Mouse (Mus musculus) kidney, adult 2 months (tissue): ENCODE measurements around the gene Txlnb. TPM values are rescaled to one million over a fixed set of nuclear protein-coding genes. Genes with fewer than 3 reads are reported as not detected.
"Not testable (repeated sequence)": the region's sequence is repeated elsewhere in the genome, so short reads cannot be mapped to it uniquely, and the experiment has no call there.

Experiments used
- DNase-seq: peaks from one replicate; pipeline ENCODE4 v3.0.0; 2021
- H3K27ac ChIP-seq: fragments of 200-500 bp; 2 replicates; pipeline ENCODE4 v1.5.1; 2012; ENCODE audit warnings: low read depth, low read length, control low read depth, inconsistent platforms; ENCODE audit not compliant: insufficient read depth
- H3K27me3 ChIP-seq: fragments of 200-500 bp; replicated peaks from 2 replicates; pipeline ENCODE4 v1.6.1; 2012; ENCODE audit warnings: mild to moderate bottlenecking, moderate library complexity, low read length, inconsistent platforms; ENCODE audit not compliant: control insufficient read depth, insufficient read depth
- H3K36me3 ChIP-seq: fragments of 200-500 bp; 2 replicates; pipeline ENCODE4 v1.6.1; 2012; ENCODE audit warnings: mild to moderate bottlenecking, moderate library complexity, low read length, inconsistent platforms; ENCODE audit not compliant: control insufficient read depth, insufficient read depth
- H3K4me1 ChIP-seq: fragments of 200-500 bp; 2 replicates; pipeline ENCODE4 v1.6.1; 2011; ENCODE audit warnings: low read length; ENCODE audit not compliant: control insufficient read depth, insufficient read depth
- H3K4me3 ChIP-seq: fragments of 200-500 bp; 2 replicates; pipeline ENCODE4 v1.5.1; 2011; ENCODE audit warnings: mild to moderate bottlenecking, low read depth, low read length, control low read depth; ENCODE audit not compliant: insufficient read depth
- CTCF ChIP-seq: fragments of 200-500 bp; conservative IDR thresholded peaks from 2 replicates; pipeline ENCODE4 v1.5.1; 2011; ENCODE audit warnings: low read depth, mild to moderate bottlenecking, control low read depth, low read length, moderate library complexity, mixed read lengths; ENCODE audit not compliant: insufficient read depth, insufficient read length
- POLR2A ChIP-seq: fragments of 200-500 bp; IDR thresholded peaks from one replicate; pipeline ENCODE4 v1.6.1; 2011; ENCODE audit warnings: low read depth, low read length, control low read depth
- WGBS: fragments of 180-500 bp; shearing (Covaris S2); methylation state at CpG from one replicate; pipeline ENCODE4 v1.1.7; 2018; 5-methylcytosine and 5-hydroxymethylcytosine counted together
- polyA plus RNA-seq: library from polyadenylated mRNA; depleted of rRNA; stranded (reverse); fragments of >200 nt; gene quantifications from 2 replicates; pipeline ENCODE4 v1.2.3, GENCODE M21; 2012

Gene Txlnb
- polyA plus RNA-seq, 1 experiment, result 1.7 TPM

DNA sequence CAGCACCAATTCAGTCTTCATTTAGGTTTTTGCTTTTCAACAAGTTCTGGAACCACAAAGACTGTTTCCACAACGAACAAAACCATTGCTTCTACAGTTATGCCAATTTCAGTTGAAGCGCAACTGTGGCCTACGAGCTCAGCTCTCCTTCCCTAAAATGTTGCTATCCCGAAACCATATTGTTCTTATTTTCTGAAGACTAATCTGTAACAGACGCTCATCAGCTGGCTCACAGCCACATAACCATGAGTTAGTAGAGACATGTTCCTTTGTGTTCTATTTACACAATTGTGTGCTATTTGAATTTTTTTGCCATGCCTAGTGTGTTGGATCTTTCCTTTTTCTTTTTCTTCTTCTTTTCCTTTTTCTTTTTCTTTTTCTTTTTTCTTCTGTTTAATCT, 26.2 kb upstream of the Txlnb start:
- H3K27ac ChIP-seq, result no peak overlapping the region
- no peak overlapping the region for H3K4me3 ChIP-seq
- 90% methylated on average over 5 of the region's 5 CpGs for WGBS
- no peak for DNase-seq
- no peaks in the 10 kb centered on the region for H3K36me3 ChIP-seq
- no peaks in the 10 kb centered on the region for H3K27me3 ChIP-seq
- H3K4me1 ChIP-seq, result no peaks in the 10 kb centered on the region
- TF ChIP-seq POLR2A, result no peak
- TF ChIP-seq CTCF, result no peak

- no peak for TF ChIP-seq POLR2A
- no peak for TF ChIP-seq CTCF
- Histone ChIP-seq H3K27me3 (no peaks in the 10 kb centered on the region), H3K27ac (no peak overlapping the region; the same call in 1 of the 2 replicates), H3K36me3 (no peaks in the 10 kb centered on the region), H3K4me1 (no peaks in the 10 kb centered on the region), H3K4me3 (no peak overlapping the region)
- peak; percentile 31 for DNase-seq
- 69% methylated on average over 10 of the region's 10 CpGs for WGBS
These were observed 23.7 kb upstream of the Txlnb start for GRCm38 (mm10) chr10:17772364-17772763.

GRCm38 (mm10) chr10:17774366-17774765, 21.7 kb upstream of the Txlnb start:
- TF ChIP-seq POLR2A (no peak), CTCF (no peak)
- WGBS, result 83% methylated on average over 3 of the region's 3 CpGs
- H3K36me3 ChIP-seq, result no peaks in the 10 kb centered on the region; the same call in 1 of the 2 replicates
- H3K27me3 ChIP-seq, result no peaks in the 10 kb centered on the region
- no peak for DNase-seq
- H3K4me3 ChIP-seq, result no peak overlapping the region
- no peaks in the 10 kb centered on the region for H3K4me1 ChIP-seq
- no peak overlapping the region for H3K27ac ChIP-seq

GRCm38 (mm10) chr10:17775079-17775478, 20.9 kb upstream of the Txlnb start:
- DNase-seq, result no peak
- H3K4me3 ChIP-seq, result no peak overlapping the region
- no peak overlapping the region for H3K27ac ChIP-seq
- TF ChIP-seq POLR2A, result no peak
- no peak for TF ChIP-seq CTCF
- H3K4me1 ChIP-seq, result no peaks in the 10 kb centered on the region
- WGBS, result 65% methylated on average over 4 of the region's 4 CpGs
- H3K36me3 ChIP-seq, result no peaks in the 10 kb centered on the region; the same call in 1 of the 2 replicates
- H3K27me3 ChIP-seq, result no peaks in the 10 kb centered on the region

- not testable (repeated sequence) for DNase-seq, H3K27me3 ChIP-seq, H3K4me1 ChIP-seq, H3K36me3 ChIP-seq, H3K27ac ChIP-seq, H3K4me3 ChIP-seq
- 84% methylated on average over 4 of the region's 4 CpGs for WGBS
These were observed 19.3 kb upstream of the Txlnb start for GRCm38 (mm10) chr10:17776684-17777083.

DNA sequence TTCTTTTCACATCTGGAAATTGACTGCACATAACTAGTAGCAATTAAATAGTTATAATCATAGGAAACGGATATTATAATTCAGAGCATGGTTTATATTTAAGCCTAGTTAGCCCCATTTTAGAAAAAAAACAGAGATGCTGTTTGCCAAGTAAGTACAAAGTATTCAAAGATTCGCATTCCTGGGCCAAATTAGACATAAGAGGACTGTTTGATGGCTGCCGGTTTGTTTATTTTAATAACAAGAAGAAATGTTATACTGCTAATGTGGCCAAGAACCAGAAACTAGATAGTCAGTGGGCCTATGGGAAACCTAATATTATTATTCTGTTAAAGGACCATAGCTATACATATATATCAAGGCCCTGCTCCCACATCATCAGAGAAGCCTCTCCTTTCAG, 9.3 kb upstream of the Txlnb start:
- no peaks in the 10 kb centered on the region for H3K4me1 ChIP-seq
- H3K4me3 ChIP-seq, result no peak overlapping the region
- no peaks in the 10 kb centered on the region for H3K27me3 ChIP-seq
- peak; percentile 8 for DNase-seq
- H3K36me3 ChIP-seq, result no peaks in the 10 kb centered on the region
- TF ChIP-seq CTCF (no peak), POLR2A (no peak)
- WGBS, result 34% methylated on average over 3 of the region's 3 CpGs
- no peak overlapping the region for H3K27ac ChIP-seq

- DNase-seq, result no peak
- Histone ChIP-seq H3K27me3 (no peaks in the 10 kb centered on the region), H3K27ac (no peak overlapping the region), H3K36me3 (no peaks in the 10 kb centered on the region), H3K4me1 (no peaks in the 10 kb centered on the region), H3K4me3 (no peak overlapping the region)
- 79% methylated on average over 1 of the region's 1 CpGs for WGBS
- TF ChIP-seq CTCF, result no peak
- TF ChIP-seq POLR2A, result no peak
These were observed 8.1 kb upstream of the Txlnb start for GRCm38 (mm10) chr10:17787938-17788337.

- H3K4me1 ChIP-seq, result no peaks in the 10 kb centered on the region
- WGBS, result 80% methylated on average over 4 of the region's 4 CpGs
- DNase-seq, result no peak
- TF ChIP-seq CTCF (no peak), POLR2A (no peak)
- H3K27ac ChIP-seq, result no peak overlapping the region
- H3K36me3 ChIP-seq, result no peaks in the 10 kb centered on the region
- no peak overlapping the region for H3K4me3 ChIP-seq
- no peaks in the 10 kb centered on the region for H3K27me3 ChIP-seq
These were observed 7.7 kb upstream of the Txlnb start for GRCm38 (mm10) chr10:17788347-17788746.
